Mouse (Mus musculus): ENCODE data around the gene Zfp697. TPM values are rescaled to one million over a fixed set of nuclear protein-coding genes. Genes with fewer than 3 reads are reported as not detected.
A peak's percentile ranks its signal among the peaks of the same experiment; 100 is the strongest.
"Not testable (repeated sequence)": the region's sequence is repeated elsewhere in the genome, so short reads cannot be mapped to it uniquely, and the experiment has no call there.

Zfp697 gene
- total RNA-seq, 2 experiments from 2014 or later, result 29.5 to 30.1 TPM

GRCm38 (mm10) chr3:98368283-98368682, 14.0 kb upstream of the Zfp697 start:
- no peak for DNase-seq (ENCODE audit: low spot score in 2 of 2)

DNA sequence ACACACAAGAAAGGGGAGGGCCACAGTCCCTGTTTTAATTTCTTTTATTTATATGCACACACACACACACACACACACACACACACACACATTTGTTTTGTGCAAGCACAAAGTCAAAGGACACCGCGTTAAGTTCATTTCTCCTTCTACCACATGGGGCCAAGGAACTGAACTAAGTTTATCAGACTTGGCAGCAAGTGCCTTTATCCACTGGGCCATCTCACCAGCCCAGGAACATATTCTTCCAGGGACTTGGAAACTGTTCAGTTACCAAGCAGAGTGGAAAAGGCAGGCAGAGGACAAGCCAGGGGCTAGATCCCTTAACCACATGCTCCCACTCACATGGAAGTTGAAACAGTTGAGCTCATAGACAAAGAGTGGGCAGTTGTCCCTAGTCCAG, 13.5 kb upstream of the Zfp697 start:
- no peak for DNase-seq (ENCODE audit: low spot score in 2 of 2)

DNA sequence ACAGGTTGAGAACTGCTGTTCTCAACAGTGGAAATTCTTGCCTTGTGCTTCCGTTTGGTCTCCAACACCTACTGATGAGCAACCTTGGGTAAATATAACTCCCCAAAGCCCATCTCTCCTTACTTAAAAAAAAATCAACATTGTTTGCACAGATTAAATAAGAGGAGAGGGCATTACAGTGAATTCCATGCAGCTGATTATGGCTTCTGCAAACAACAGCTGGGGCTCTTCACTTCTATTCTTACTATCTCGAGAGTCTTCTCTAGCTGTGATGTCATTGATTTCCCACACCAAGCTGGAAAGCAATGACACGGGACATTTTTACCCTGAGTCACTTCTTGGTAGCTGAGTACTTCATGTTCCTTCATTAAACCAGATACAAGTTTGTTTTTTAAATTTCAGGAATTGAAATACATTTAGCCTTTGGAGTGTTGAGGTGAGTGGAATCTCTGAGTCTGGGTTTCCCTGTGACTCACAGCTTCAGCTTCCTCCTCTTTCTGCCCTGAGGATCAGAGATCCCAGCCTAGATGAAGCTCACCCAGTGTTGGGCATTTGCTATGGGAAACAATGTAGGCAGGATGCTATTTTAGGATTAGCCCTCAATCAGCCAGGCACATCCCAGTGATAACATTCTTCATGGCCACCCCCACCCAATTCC, 8.1 kb upstream of the Zfp697 start:
- no peak for DNase-seq (ENCODE audit: low spot score in 2 of 2)

GRCm38 (mm10) chr3:98374980-98375379, 7.3 kb upstream of the Zfp697 start:
- no peak for DNase-seq (ENCODE audit: low spot score in 2 of 2)

DNA sequence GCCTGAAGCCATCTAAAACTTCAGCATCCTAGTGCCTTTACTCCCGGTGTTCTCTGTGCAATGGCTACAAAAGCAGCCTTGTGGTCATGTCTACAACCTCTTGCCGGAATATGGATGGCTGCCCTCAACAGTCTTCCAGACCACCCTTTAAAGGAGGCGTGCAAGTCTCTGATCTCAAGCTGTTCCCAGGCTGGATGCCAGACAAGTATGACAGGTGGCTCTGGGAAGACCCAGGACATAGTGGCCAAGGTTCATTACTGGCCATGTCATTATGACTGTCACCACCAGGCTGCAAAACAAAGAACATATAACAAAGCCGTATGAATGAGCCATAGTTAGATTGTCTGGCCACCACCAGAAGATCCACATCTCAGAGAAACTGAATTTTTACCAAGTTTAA, 4.0 kb upstream of the Zfp697 start:
- no peak for DNase-seq (ENCODE audit: low spot score in 2 of 2)

- DNase-seq (ENCODE audit: low spot score in 2 of 2), result no peak
These were observed 3.0 kb upstream of the Zfp697 start for GRCm38 (mm10) chr3:98379236-98379635.

- no peak for DNase-seq (ENCODE audit: low spot score in 2 of 2)
These were observed 500 bp upstream of the Zfp697 start for GRCm38 (mm10) chr3:98381677-98382245.

- DNase-seq (ENCODE audit: low spot score in 2 of 2), result no peak
These were observed 946 bp downstream of the Zfp697 start for GRCm38 (mm10) chr3:98383024-98383790.

GRCm38 (mm10) chr3:98387086-98387485, 4.8 kb downstream of the Zfp697 start:
- no peak for DNase-seq (ENCODE audit: low spot score in 2 of 2)

DNA sequence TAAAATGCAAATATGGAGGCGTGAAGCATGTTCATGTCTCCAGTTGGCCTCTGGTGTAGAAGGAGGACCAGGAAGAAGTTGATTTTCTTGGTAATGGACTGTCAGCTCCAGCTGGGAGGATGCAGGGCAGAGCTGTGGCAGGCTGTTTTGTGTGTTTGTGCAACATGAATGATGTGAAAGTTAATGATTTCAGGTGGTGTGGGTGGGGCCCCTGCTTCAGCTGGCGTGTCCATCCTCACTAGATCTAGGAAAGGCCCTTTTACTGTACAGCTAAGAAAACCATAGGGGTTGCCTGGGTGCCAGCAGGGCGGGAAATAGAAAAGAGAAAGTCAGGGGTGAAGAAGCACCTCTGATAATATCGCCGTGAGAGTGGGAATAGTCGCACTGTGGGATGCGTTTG, 5.5 kb downstream of the Zfp697 start:
- DNase-seq (ENCODE audit: low spot score in 2 of 2), result no peak

DNA sequence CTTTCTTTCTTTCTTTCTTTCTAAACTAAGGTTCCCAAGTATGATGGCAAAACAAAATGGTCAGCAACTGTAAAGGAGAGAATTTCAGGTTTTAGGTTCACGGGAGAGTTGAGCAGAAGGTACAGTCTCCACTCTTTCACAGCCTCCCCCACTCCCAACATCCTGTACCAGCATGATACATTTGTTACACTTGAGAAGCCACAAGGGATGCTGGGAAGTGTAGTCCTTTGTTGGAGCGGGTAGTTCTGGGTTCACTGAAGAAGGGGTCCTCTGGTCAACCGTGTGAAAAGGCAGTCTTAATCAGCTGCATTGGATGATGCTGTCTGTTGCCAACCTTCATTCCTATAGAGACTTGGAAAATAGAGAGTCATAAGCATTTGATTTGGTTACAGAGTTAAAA, 7.0 kb downstream of the Zfp697 start:
- no peak for DNase-seq (ENCODE audit: low spot score in 2 of 2)

- DNase-seq (ENCODE audit: low spot score in 2 of 2), result peak in 1 of 2 experiments; percentile 17
These were observed 22.1 kb downstream of the Zfp697 start for GRCm38 (mm10) chr3:98404268-98404895.

GRCm38 (mm10) chr3:98405877-98406276, 23.6 kb downstream of the Zfp697 start:
- not testable (repeated sequence) for DNase-seq (ENCODE audit: low spot score in 2 of 2)

- DNase-seq (ENCODE audit: low spot score in 2 of 2), result peak in 1 of 2 experiments; percentile 15
These were observed 24.4 kb downstream of the Zfp697 start for GRCm38 (mm10) chr3:98406569-98407144.

GRCm38 (mm10) chr3:98407261-98407780, 25.1 kb downstream of the Zfp697 start:
- DNase-seq (ENCODE audit: low spot score in 2 of 2), result not testable (repeated sequence)

- not testable (repeated sequence) for DNase-seq (ENCODE audit: low spot score in 2 of 2)
These were observed 28.6 kb downstream of the Zfp697 start for GRCm38 (mm10) chr3:98410619-98411580.

- no peak for DNase-seq (ENCODE audit: low spot score in 2 of 2)
These were observed 31.5 kb downstream of the Zfp697 start for GRCm38 (mm10) chr3:98413733-98414132.

DNA sequence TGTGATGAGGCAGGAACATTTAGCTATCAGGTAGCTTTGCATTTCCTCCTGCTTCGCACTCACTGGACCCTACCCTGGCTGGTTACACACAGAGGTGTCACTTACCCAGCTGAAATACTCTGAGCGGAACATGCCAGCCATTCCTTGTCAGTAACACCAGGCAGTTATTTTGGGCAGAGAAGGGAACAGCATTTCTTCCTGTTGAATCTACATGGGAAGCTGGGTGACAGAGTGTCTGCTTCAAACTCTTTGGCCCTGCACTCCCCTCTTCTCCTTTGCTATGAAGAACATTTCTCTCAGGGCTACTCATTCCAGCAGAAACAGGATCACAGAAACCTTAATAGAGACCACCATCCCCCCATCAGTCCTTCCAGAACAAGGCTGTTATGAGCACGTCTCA, 32.0 kb downstream of the Zfp697 start:
- DNase-seq (ENCODE audit: low spot score in 2 of 2), result no peak

- DNase-seq (ENCODE audit: low spot score in 2 of 2), result no peak
These were observed 34.4 kb downstream of the Zfp697 start for GRCm38 (mm10) chr3:98416426-98417250.

All from left cerebral cortex, adult 18-20 months (tissue).